Mouse (Mus musculus) thymus, postnatal 14 days (tissue): ENCODE results near the gene Rundc3a.
"Not testable (repeated sequence)": the region's sequence is repeated elsewhere in the genome, so short reads cannot be mapped to it uniquely, and the experiment has no call there.

ENCODE experiments used
- DNase-seq: peaks from one replicate; pipeline ENCODE4 v3.0.0; 2021

Rundc3a gene

DNA sequence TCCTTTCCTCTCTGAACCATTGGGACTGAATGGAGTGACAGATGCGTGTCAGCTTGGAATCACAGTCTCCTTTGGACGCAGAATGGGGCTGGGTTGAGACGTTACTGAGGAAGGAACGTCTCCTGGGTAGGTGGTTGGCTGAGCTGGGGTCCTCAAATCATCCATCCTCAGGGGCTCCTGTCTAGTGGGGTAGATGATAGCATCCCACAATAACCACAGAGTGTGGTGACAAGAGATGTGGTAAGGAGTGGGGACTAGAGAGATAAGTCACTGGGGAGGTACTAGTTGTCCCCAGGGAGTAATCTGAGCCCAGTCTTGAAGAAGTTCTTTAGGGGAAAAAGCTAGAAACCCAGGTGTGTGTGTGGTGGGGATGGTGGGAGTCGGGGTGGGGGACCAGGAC lies 24.9 kb upstream of the Rundc3a start:
- no peak for DNase-seq

DNA sequence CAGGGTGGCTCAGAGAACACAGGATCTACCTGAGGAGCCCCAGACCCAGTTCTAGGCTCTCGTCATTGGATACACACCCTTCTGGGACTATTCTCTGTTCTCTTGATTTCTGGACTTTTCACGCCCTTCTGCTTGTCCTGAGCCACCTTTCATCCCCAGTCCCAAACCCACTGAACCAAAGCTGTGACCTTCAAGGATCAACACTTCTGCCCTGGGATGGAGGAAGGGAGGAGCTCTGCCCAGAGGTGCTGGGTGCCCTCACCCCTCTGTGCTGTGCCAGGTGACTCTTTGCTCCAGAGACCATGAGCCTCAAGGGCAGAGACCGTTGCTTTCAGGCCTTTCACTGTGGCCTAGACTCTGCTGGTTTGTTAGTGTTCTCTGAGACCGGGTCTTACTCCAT lies 23.9 kb upstream of the Rundc3a start:
- DNase-seq: no peak

DNA sequence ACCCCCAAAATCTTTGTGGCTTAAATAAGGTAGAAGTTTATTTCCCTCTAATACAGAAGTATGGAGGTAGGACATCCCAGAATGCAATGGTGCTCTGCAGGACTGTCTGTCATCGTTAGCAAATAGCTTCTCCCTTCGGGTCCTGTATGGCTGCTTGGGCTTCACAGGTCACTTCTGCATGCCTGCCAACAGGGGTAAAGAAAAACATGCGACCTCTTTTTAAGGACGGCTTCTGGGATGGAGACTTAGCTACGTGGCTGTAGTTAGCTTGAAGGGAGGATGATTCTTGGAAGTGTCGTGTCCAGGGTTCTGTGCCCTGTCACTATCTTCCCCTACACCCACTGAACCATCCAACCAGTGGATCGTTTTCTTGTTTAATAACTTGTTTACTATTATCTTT lies 22.9 kb upstream of the Rundc3a start:
- DNase-seq: no peak

DNA sequence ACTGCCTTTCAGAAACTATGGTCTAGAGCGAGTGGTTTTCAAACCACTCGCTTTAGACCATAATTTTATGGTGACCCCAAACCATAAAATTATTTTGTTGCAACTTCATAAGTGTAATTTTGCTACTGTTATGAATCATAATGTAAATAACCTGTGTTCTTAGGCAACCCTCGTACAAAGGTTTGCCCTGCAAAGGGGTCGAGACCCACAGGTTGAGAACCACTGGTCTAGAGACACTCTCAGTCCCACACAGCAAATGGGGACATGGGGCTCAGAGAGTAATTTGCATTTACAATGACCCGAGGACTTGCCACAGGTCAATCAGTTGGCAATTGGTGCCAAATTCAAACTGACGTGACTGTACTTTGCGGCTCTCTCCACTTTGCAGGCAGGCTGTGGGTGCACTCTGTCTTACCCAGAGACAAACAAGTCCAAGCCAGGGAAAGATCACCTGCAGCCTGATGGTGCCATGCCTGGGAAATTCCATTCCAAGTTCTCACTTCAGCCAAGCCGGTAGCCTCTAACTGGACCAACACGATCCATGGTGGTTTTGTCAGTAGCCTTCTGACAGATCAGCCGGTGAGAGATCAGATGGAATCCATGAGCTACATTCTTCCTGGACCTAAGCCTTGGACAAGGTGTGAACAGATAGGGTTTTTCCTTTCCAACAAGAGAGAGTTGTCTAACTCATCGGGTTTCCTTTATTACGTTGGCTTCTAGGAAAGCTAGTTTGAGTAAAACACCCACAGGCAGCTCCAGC lies 21.1 kb upstream of the Rundc3a start:
- no peak for DNase-seq

- no peak for DNase-seq
Measured at GRCm38 (mm10) chr11:102372936-102373335, 20.3 kb upstream of the Rundc3a start.

GRCm38 (mm10) chr11:102373646-102374045 lies 19.6 kb upstream of the Rundc3a start:
- no peak for DNase-seq

GRCm38 (mm10) chr11:102374108-102374725 lies 19.0 kb upstream of the Rundc3a start:
- DNase-seq: no peak

DNA sequence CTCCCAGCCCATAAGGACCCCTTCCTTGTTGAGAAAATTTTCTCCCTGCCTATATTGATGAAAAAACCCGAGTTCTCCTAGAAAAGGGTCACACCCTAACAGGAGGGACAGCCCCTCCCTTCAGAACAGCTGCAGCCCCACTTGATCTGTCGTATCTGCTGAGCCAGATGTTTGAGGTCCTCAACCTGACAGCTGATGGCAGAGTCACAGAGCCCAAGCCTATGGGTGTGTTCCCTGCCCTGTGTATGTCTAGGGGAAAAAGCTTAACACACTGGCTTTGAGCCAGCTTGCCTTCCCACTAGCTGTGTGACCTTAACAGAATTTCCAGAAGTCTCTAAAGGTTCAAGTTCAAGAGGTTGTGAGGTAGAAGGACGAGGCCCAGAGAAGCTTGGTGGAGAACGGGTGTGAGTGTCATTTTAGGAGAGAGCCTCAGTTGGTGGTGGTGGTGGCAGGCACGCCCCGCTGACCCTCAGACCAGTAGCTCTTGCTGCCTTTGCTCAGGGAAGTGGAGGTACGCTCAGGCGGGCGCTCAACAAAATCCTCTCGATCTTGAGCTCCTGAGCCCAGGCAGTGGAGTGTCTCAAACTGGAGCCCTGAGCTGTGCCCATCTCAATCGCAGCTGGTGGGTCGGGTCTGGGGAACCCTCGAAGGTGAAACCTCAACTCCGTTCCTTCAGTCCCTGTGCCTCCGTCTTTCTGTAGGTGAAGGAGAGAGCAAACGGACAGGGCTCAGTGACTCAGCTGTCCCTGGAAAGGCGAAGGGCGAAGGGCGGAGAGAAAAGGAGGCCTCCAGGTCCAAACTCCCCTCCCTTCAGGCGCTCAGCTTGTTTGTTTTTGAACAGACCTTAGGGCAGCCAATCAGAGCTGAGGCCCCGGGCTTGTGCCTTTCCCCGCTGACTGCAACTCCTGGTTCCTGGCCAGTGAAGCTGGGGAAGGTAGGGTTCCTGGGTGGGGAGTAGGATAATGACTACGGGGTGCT lies 17.7 kb upstream of the Rundc3a start:
- no peak for DNase-seq

DNA sequence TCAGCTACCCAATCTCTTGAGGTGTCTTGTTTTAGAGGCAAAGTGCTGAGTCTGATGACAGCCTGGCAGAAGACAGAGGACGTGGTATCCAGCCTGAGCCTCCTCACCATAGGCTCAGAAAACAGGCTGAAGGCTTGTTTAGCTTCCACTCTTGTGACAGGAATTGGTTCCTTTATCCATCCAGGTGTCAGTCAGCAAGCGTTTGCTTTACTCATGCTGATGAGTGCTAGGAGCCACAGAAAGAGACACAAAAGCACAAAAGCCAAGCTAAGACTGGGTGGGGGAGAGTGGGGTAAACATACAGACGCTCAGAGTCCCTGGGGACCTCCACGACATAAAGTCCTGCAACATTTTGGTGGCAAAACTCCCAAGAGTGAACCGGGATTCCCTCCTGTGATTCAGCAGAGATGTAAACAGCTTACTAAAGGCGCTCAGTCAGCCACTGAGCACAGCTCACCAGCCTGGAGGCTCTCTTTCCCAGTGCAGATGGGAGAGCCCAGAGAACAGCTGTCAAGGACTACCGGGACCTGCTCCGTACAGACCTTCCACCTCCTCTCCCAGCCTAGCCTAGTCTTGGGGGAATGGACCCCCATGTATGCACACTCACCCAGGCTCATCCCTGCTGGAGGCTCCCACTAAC lies 16.9 kb upstream of the Rundc3a start:
- no peak for DNase-seq

DNA sequence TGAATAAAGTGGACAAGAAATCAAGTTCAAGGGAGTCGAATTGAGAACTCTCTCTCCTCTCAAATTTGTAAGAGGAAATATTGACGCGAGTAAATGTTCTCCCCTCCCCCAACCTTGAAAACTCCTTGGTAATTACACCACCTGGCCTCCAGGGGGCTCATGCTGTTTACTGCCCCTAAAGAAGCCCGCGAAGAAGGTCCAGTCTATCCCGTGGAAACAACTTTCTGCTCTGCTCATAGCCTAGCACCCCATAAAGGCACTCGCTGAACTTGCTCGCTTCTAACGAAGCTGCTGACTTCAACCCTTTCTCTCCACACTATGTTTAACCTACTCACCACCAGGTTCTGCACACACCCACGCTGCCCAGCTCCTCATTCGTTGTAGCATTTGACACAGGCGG lies 16.0 kb upstream of the Rundc3a start:
- no peak for DNase-seq

DNA sequence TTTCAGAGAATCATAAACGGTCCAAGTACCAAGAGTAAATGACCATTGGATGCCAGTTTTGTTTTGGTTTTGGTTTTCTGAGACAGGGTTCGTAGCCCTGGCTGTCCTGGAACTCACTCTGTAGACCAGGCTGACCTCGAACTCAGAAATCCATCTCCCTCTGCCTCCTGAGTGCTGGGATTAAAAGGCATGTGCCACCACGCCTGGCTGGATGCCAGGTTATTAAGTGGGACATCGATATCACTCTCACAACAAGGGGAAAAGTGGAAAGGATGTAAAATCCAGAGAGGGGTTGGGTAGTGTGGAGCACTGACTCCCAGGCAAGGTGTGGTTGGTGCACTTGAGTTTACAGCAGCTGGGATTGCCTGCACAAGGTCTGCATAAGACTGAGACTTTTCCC lies 13.1 kb upstream of the Rundc3a start:
- no peak for DNase-seq

DNA sequence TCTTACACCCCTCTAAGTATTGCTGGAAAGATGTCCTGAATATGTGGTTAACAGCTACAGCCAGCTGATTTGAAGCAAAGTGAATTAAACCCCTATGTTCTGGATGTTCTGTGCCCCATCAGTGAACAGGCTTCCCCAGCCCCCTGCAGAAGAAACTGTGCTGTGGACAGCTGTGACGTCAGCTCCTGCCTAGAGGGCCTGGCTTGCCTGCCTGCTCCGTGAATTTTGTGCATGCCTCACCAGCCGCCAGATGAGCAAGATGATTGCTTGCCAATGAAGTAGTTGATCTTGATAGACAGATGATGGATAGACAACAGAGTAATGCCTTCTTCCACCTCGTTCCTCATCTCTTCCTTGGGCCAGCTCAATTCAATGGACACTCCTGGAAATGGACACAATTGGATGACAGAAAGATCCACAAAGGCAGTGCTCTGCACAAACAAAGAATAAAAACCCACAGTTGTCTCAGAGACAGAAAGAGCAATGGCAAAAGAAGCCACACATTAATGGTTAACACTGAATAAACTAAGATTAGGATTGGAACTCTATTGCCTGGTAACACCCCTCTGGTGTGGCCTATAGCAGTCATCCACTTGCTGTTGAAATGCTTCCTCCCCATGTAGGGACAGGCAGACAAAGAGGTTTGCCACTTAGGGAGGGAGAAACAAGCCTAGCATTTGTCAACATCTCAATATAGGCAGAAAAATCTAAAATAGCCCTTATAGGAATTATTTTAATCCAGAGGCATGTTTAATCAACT lies 11.7 kb upstream of the Rundc3a start:
- no peak for DNase-seq

- DNase-seq: no peak
Measured at GRCm38 (mm10) chr11:102382794-102383193, 10.4 kb upstream of the Rundc3a start.

DNA sequence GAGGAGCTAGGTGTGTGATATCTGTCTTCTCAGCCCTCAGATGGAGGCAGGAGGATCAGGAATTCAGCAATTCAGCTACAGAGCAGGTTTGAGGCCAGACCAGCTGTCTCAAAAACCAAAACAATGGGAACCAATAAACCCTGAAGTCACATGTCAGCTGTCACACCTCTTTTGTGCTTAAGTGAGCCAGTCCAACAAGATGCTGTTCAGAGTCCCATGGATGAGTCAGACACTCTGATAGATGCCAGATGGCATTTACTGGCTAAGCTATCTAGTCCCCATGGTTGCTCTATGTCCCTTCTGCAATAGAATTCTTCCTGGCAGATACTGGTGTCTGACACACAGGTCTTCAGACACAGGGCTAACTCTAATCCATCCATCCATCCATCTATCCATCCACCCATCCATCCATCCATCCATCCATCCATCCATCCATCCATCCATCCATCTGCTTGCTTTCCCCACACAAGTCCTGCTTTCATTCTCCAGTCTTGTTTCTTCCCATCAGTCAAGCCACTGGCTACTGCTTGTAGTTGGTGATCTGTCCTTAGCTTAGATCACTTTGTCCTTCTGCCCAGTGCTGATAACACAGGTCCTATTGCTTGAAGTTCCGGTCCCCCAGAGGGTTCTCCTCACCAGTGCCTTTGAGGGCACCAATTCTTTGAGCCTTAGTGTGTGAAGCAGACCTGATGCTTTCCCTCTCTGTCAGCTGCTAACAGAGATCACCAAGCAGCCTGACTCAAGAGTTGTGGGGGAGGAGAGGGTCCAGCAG lies 9.7 kb upstream of the Rundc3a start:
- DNase-seq: no peak

DNA sequence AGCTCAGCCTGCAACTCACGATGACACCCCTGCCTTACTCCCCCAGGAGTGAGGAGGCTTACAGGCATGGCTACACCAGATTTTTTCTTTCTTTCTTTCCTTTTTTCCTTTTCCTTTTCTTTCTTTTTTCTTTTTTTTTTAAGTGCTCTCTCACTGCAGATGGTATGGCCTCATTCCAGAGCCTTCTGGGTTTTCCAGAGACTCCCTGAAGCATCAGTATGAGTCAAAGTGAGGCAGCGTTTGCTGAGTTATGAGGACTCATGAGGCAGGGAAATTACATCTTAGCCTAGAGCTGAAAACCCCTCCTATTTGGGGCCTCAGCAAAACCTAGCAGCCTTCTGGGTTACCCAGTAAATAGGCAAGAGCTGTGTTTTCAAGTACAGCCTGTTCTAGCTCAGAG lies 8.8 kb upstream of the Rundc3a start:
- DNase-seq: no peak

DNA sequence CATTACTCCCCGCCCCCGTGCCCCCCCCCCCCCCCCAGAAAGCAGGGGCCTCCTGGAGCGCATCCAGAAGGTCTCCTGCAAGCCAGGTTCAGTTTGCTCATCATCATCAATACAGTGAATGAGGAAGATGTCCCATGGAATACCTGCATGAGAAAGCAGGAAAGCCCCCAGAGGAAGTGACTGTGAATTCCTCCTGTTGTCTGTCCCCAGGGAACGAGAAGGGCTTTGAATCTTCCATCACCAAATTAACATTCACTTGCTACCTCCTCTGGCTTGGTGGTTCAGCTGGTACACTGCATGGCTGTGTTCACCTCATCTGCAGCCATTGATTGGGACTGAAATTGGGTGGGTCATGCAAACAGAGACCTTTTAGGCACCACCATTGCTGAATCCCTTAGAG lies 8.1 kb upstream of the Rundc3a start:
- no peak for DNase-seq

- no peak for DNase-seq
Measured at GRCm38 (mm10) chr11:102386121-102386520, 7.1 kb upstream of the Rundc3a start.

- not testable (repeated sequence) for DNase-seq
Measured at GRCm38 (mm10) chr11:102389436-102389835, 3.8 kb upstream of the Rundc3a start.

- DNase-seq: no peak
Measured at GRCm38 (mm10) chr11:102392441-102393237, 564 bp upstream of the Rundc3a start.

DNA sequence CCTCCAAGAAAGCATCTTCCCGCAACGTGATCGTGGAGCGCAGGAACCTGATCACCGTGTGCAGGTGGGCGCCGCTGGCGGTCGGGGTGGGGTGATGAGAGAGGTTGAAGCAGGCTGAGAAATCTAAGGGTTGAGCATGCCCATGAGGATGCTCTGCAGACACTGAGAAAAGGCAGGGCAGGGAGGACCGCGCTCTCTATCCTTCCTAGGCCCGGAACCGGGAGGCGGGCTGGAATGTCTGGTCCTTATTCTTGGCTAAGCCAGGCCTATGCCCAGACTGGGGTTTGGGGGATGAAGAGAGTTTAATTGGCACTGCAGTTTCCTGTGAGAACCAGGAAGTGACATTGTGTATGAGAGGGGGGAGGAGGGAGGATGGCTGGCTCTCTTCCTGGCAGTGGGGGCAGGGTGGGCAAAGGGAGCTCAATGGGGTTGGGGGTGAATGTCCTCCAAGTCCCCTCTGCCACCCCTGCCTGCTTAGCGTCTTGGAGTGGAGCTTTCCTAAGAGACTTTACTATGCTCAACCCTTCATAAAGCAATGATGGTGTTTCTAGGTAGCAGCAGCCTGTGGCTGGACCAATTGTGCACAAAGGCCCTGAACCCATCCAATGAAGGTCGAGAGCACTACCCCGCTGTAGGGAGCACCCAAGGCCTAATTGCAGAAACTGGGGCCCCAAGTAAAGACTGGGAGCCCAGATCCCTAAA lies 667 bp downstream of the Rundc3a start:
- DNase-seq: peak; percentile 39
